Mouse (Mus musculus): Measurements from ENCODE around the gene Fmod.
A peak's percentile ranks its signal among the peaks of the same experiment; 100 is the strongest.

Gene Fmod

DNA sequence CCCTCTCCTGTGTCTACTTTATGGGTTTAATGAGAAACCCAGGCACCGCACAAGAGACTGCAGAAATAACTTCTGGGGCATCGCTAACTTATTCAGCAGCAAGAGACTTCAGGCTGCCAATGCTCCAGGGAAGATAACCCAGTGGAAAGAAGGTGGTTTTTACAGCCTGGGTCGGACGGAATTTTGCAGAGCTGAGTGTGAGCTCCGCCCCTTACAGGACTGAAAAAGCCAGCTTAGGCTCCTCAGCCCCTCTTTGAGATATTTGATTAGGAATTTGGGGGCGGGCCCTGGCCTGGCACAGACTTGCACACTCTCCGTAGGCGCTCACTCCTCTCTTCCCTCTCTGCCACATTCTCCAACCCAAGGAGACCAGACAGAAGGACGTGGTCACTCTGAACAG lies at the start of gene Fmod:
TSS of gene Fmod (plus strand) at position 83 of the 400 bp plus-strand sequence.
- DNase-seq (ENCODE audit: low read depth, low spot score): no peak

DNA sequence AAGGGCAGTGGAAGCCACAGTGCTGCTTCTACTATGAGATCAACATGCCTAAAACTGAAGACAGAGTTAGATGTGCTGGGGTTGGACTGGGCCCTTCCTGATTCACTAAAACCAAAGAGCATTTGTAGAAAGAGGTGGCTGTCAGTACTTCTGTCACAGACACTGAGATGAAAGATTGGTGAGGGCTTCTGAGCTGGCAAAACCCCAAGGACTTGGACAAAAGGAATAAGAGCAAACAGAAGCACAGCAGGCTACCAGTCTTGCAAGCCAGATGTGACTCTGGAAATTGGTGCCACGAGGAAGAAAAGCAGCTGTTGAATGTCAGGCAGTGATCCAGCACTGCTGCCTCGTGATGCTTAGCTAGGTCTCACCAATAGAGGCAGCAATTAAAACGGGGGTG lies 48.2 kb upstream of the Fmod start:
- DNase-seq (ENCODE audit: low read depth, low spot score): peak; percentile 33

DNA sequence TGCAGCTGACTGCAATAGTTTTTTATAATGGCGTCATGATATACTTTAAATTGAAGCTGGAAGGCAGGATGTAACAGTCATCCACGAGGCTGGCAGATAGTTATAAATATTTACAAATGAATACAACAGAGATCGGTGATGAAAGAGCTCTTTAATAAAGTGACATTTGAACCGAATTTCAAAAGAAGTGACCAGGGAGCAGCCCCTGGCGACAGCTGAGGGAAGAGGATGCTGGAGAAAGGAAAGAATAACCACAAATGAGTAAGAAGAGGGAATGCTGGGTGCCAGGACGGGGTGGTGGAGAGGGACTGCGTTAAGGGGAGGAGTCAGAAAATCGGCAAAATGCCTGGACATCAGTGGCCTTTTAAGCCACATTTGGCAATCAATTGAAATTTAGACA lies 45.8 kb upstream of the Fmod start:
- peak; percentile 54 for DNase-seq (ENCODE audit: low read depth, low spot score)

DNA sequence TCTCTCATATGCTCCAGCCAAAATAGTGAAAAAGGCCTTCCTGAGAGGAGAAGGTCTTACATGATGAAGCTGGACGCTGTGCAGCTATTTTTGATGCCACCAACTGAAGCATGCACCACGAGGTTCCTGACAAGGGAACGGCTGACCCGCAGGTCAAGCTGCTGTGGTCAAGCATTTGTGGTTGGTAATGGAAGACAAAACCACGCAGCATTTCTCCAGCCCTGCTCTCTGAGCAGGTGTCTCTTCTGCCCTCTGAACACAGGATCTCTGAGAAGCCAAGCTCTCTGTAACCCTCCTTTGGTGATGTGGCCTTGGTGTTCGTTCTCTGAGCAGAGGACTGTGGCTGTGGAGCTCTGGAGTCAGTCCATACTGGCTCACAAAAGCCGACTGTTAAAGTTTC lies 31.6 kb upstream of the Fmod start:
- no peak for DNase-seq (ENCODE audit: low read depth, low spot score)

DNA sequence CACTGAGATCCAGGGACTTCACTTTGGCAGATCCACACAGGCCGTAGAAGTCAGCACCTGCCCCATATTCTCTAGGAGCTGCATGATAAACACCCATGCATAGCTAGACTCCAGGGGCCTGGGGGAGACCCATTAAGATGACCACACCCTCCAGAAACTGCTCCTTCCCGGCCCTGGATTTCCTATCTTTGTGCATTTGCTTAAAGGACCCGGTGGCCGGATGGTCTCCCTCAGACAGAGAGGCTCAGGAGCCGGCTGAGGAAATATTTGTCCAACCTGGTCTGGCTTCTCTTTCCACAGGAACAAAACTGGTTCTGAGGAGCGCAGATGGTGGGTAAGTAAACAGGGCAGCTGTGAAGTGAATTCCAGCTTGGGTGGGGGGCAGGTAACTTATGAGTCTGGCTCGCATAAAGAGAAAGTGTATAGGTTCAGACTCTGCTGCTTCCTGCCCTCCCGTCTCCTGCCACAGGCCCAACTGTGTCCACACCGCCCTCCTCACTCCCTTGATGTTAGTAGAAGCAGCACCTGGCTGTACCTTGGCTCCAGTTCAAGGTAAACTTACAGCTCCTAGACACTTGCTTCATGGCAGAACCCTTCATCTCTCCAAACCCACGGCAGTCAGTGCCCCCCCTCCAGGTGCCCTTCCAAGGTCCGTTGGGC lies 30.8 kb upstream of the Fmod start:
- no peak for DNase-seq (ENCODE audit: low read depth, low spot score)

DNA sequence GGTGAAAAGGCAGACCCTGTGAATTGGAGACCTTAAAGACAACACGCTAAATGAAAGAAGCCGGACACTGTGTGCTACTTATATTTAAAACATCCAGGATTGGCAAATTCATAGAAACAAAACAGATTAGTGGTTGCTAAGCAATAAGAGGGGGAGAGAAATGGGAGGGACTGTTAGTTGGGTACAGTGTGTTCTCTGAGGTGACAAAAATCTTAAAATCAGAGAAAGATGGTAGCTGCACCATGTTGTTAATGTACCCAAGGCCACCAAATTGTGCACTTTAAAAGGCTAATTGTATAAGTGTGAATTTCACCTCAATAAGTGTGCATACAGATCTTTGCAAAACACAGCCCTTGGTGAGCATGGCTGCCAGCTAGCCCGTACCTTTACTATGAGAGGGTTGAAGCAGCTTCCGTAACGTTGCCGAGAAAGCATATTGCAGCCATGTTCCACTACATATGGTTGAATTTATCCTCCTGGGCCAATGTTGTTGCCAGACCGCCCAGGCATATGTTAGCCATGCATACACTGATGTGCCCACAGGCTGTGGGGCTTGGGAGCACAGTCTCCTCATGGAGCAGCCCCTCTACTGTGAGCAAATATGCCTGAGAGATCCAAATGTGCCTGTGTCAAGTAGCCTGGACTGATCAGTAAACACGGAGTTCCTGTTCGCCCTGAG lies 12.6 kb upstream of the Fmod start:
- DNase-seq (ENCODE audit: low read depth, low spot score): no peak

DNA sequence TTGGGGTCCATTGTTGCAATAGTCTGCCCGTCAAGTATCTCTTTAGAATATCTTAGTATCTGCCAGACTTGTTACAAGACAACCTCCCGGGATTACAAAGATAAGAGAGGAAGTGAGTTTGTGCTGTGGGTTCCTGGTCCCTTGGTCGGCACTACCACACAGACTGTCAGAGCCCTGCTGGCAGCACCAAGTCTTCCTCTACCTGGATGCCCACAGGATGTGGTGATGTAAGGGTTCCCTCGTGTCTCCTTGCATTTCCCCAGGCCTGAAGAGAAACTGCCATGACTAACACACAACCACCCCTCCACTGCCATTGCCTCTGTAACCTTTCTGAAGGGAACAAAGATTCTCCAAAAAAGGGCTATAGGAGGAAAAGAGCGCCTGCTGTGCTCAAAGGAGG lies 11.1 kb upstream of the Fmod start:
- no peak for DNase-seq (ENCODE audit: low read depth, low spot score)

DNA sequence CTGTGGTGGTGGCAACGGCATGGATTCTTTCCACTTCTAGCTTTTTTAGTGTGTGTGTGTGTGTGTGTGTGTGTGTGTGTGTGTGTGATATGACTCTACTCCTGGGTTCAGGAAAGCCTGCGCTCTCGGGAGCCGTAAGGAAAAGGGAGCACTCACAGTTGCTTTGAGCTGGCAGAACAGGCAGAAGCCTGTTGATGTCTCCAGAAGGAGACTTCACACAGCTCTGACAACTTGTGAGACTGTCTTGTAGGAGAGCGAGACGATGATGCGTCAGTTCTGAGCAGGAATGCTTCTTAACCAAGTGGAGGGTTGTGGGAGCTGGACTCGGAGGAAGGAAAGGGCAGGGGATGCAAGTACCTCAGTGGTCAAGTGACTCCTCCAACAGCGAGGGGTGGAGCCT lies 10.3 kb upstream of the Fmod start:
- no peak for DNase-seq (ENCODE audit: low read depth, low spot score)

DNA sequence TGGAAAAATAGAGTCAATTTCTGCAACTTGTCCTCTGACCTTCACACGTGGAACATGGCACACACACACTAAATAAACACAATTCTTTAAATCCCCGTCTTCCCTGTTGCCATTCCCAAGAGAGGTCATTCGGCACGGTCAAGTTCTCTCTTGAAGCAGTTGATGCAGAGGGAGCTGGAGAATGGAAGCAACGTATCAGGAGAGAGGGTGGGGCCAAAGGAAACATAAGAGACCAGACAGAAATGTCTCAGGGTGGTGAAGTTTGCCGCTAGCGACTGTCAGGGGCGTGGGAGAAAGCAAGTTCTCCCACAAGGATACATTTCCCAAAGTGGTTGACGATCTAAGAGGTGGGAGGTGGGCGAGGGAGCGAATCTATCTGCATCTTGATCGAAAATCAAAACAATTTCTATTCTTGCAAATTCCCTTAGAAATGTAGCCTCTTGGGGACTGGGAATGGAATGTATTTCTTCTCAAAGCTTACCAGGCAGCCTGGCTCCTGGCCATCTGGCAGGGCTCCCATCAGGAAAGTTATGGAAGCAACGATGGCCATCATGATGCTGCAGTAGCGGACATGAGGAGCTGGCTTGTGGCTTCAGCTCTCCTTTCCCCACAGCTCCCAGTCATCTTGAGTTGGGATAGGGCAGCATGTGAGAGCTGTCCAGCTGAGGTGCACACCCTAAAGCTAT lies 8.8 kb upstream of the Fmod start:
- peak; percentile 41 for DNase-seq (ENCODE audit: low read depth, low spot score)

DNA sequence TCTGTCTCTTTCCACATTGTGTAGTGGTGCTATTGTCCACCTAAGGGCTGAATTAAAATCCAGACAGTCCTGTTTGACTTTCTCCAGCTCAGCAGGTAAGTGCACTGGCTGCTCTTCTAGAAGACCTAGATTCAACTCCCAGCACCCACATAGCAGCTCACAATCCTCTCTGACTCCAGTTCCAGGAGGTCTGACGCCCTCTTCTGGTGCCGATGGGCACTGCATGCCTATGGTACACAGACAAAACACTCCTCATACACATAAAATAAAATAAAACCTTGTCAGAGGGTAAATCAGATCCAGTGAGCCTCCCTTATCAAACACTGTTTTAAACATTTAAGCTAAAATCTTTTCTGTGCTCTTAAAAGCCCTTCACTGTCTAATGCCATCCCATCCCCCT lies 562 bp upstream of the Fmod start:
- DNase-seq (ENCODE audit: low read depth, low spot score): no peak

DNA sequence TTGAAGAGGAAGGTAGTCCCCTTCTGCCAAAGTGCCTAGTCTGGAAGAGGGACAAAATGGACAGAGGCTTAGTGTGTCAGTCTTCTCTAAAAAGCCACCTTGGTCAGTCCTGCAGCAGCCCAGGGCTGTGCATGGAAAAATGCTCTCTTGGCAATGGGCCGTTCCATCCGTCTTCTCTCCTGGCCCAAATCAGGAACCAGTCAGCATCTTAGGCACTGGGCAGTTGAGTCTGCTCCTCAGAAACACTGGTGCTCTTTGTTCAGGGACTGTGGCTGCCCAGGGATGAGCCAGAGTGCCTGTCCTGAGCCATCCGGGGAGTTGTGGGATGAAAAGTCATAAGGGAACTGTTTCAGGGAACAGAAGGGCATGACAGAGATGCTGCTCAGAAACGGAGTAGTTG lies 1.3 kb downstream of the Fmod start:
- peak; percentile 23 for DNase-seq (ENCODE audit: low read depth, low spot score)

DNA sequence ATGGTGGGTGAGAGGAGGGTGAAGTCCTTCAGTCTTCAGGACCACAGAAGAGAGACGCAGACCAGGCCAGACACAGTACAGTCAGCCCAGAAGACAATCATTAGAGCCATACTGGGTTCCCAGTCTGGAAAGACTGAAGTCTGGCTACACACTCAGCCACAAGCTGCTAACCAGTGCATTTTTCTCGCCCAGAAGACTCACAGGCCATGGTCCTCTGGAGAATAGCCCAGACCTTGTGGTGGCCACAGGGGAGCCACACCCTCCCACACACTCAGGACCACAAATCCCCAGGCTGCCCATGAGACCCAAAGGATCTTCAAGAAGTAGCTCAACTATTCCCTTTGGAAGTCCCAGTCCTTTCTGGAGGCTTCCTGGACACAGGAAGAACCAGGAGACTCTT lies 2.3 kb downstream of the Fmod start:
- peak; percentile 79 for DNase-seq (ENCODE audit: low read depth, low spot score)

DNA sequence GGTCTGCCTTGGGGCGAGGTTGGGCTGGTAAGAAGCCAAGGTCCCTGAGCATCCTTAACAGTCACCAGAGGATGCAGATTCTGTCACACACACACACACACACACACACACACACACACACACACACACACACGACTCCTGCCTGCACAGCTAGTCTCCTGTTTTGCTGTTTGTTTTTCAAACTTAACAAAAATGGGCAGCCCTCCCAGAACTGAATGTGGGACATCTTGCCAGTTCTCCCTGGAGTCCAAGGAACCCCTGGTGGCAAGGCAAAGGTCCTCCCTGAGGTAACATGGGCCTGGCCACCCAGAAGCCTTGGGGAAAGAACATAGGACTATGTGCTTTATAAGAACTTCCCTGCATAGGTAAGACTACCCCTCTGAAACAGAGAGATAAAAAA lies 4.8 kb downstream of the Fmod start:
- peak; percentile 63 for DNase-seq (ENCODE audit: low read depth, low spot score)

DNA sequence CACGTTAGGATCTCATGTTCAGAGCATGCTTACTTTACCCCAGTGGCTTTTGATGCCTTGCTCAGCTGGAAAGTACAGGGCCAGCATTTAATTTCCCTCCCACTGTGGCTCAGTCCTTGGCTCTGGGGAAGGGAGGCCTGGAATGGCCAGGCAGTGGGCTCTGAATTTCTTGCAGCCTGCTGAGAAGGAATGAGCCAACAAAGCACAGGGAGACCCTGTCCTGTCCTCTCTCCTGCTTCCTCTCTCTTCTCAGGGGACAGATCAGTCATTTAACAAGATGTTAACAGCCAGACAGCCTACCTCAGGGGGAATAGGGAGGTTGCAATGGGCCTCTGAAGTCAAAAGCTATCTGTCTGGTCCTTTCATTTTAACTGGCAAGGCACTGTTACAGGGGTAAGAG lies 5.3 kb downstream of the Fmod start:
- no peak for DNase-seq (ENCODE audit: low read depth, low spot score)

DNA sequence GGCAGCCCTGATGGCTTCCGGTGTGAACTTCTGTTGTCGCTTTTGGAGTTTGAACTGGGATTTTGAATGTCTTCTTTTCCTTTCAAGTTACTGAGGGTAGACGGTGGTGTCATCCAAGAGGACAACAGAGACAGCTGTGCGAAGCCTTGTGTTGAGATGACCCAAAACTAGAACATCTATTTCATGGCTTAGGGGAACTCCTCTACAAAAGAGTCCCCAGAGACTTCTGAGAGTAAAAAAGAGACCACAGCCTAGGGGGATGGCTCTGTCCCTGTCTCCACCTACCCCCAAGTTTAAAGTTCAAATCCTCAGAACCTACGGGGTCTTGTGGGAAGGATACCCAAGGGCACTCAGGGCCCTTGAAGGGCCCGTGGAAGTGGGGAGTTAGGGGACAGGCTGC lies 7.8 kb downstream of the Fmod start:
- no peak for DNase-seq (ENCODE audit: low read depth, low spot score)

DNA sequence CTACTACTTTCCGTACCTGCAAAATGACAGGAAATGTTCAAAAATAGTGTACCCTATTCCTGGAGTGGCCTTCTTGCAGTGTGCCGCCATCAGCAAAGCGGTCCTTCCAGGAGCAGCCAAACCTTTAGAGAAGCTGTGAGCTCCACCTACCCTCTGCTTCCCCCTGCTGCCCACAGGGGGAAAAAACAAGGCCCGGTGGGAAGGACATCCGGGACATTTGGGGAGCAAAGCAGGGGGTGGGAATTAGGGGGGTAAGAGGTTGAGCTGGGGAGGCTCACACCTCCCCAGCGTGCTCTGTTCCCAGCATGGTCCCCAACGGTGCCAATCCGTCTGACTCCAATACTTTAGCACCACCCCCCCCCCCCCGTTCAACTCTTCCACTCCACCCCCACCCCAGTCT lies 8.9 kb downstream of the Fmod start:
- peak; percentile 81 for DNase-seq (ENCODE audit: low read depth, low spot score)

DNA sequence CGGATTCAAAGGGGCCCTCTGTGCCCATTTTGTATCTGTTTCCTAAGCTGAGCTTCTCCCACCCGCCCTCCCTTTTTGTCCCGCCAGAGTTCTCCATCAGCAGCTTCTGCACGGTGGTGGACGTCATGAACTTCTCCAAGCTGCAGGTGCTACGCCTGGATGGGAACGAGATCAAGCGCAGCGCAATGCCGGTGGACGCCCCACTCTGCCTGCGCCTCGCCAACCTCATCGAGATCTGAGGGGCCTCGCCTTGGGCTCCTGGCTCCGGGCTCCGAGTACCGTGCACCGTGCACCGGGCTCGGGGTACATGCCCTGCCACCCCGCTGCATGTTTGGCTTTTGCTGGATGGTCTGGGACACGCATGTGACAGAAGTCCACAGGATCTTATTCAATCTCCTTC lies 9.3 kb downstream of the Fmod start:
- no peak for DNase-seq (ENCODE audit: low read depth, low spot score)

DNA sequence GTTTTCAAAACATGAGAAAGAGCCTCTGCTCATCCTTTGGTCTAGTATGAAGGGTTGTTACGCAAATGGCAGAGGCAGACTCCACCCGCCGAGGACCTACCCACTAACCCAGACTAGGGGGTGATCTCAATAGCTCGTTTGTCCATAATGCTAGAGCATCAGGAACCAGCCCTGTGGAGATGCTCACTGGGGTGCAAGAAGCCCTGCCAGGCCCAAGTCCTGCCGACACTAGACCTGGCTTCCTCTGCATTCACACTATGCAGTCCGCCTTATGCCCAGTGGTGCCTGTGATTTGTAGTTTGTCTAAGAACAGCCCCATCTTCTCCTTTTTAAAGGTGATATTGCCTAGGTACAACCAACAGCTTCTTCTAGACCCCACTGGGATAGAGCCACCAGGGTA lies 10.4 kb downstream of the Fmod start:
- DNase-seq (ENCODE audit: low read depth, low spot score): no peak

DNA sequence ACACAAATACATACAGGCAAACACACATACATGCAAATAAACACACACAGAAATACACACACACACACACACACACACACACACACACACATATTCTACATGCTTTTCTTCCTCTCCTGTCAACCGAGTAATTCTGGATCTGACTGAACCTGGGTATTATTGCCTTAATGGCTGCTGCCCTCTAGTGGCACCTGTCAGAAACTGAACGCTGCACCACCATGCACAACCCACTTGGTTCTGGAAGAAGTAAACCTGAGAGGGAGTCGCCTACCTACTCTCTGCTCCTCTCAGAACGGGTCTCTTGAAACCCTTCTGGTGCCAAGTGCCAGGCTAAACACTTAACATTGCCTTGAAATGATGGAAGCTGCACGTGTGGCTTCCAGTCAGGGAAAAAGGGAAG lies 11.7 kb downstream of the Fmod start:
- peak; percentile 88 for DNase-seq (ENCODE audit: low read depth, low spot score)

DNA sequence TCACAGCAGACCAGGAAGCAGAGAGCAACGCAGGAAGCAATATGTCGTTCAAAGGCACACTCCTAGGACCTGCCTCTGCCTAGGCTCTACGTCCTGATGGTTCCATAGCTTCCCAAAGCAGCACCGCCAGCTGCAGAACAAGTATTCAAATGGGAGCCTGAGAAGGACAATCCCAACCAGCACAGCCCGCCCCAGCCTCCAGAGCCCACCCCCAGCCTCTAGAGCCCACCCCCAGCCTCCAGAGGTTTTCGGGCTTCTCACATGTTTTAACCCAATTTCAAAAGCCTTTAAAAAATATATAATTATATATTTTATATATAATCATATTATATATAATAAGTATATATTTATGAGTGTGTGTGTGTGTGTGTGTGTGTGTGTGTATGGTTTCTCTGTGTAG lies 12.5 kb downstream of the Fmod start:
- DNase-seq (ENCODE audit: low read depth, low spot score): no peak

DNA sequence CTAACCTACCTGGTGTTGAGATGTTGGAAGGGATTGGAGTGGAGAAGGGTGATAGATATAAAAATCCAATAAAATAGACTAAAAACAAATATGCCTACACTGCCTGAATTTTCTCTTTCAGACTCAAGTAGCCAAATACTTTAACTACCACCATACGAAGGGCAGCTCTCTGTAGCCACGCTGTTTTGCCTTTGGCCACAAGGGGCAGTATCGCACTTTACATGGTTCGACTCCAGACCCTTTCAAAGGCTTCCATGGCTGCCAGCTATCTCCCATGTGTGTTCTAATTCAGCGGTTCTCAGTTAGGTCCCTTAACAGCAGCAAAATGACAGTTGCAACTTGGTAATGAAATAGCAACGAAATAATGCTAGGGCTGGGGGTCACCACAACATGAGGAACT lies 16.2 kb downstream of the Fmod start:
- DNase-seq (ENCODE audit: low read depth, low spot score): peak; percentile 85

DNA sequence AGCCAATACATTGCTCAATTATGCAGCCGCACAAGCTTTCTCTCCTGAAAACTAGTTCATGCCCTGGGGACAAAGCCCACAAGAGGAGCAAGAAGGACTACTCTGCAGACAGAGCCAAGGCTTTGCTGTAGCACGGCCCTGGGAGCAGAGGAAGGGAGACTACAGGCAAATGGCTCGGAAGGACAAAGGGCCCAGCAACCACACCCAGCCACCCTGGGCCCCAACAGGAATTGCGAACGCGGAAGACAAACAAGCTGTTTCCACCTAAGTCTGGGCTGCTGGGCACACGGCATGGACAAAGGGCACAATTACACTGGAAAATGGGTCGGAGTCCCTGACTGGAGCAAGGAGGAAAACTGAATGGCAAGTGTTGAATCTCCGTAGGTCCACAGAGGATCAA lies 18.0 kb downstream of the Fmod start:
- DNase-seq (ENCODE audit: low read depth, low spot score): no peak

DNA sequence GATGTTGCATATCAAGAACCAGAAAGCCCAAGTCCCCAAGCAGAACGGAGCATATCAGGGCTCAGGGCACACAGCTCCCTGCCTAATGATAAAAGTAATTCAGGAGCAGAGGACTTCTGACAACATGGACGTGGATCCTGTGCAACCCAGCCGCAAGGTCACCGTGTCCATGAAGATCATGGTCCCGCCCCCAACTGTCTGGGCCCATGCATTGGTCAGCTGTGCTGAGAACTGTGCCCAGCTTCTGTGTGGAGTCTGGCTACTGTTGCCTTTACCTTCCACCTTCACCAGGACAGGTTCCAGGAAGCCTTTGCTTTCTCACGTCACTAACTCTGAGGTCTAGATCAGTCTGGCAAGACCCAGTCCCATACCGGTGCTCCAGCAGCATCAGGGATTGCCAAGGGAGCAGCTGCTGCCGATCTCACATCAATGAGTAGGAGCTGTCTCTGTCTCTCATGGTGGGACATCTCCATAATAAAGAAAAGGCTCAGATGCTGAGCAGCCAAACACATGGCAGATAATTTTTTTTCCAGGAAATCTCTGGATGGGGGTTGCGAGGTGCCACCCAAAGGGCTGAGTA lies 18.7 kb downstream of the Fmod start:
- no peak for DNase-seq (ENCODE audit: low read depth, low spot score)
